Mouse (Mus musculus): ENCODE data around the gene Nono. TPM values are rescaled to one million over a fixed set of nuclear protein-coding genes. Genes with fewer than 3 reads are reported as not detected.
A peak's percentile ranks its signal among the peaks of the same experiment; 100 is the strongest.
"Not testable (repeated sequence)": the region's sequence is repeated elsewhere in the genome, so short reads cannot be mapped to it uniquely, and the experiment has no call there.

The Nono gene
- polyA plus RNA-seq, 1 experiment from 2014 or later, result 325 TPM

- Histone ChIP-seq H3K4me2 (peak within 1 kb of the TSS; percentile 58), H3K27ac (peak within 1 kb of the TSS; percentile 51), H3K9me3 (no peaks in the 10 kb centered on the region), H3K27me3 (replicated peaks) (no peaks in the 10 kb centered on the region), H3K4me1 (peaks cover 8% of the 10 kb centered on the region; the same call in 1 of the 2 replicates), H3K9ac (peak within 1 kb of the TSS; percentile 19; the same call in 1 of the 2 replicates), H3K4me3 (replicated peaks) (peak within 1 kb of the TSS; percentile 58), H3K36me3 (no peaks in the 10 kb centered on the region)
- ATAC-seq (ENCODE audit: insufficient read depth, low FRiP score, low read depth), result no peak
- 26% methylated on average over 4 of the region's 4 CpGs for WGBS
Observed at GRCm38 (mm10) chrX:101420700-101421095, 8.4 kb upstream of the Nono start, which contains the start of gene Zmym3. Zmym3 (minus strand) TSS chrX:101420849.

- H3K27ac ChIP-seq, result no peak overlapping the region
- no peak overlapping the region for H3K4me2 ChIP-seq
- no peaks in the 10 kb centered on the region for H3K27me3 ChIP-seq (replicated peaks)
- no peaks in the 10 kb centered on the region for H3K36me3 ChIP-seq
- no peaks in the 10 kb centered on the region for H3K9me3 ChIP-seq
- 83% methylated on average over 2 of the region's 2 CpGs for WGBS
- H3K4me3 ChIP-seq (replicated peaks), result no peak overlapping the region
- H3K4me1 ChIP-seq, result peaks cover 2% of the 10 kb centered on the region; the same call in 1 of the 2 replicates
- no peak overlapping the region for H3K9ac ChIP-seq
- ATAC-seq (ENCODE audit: insufficient read depth, low FRiP score, low read depth), result no peak
Observed at GRCm38 (mm10) chrX:101423462-101423861, 5.7 kb upstream of the Nono start.

GRCm38 (mm10) chrX:101427774-101428173 is 1.3 kb upstream of the Nono start:
- H3K27me3 ChIP-seq (replicated peaks), result no peaks in the 10 kb centered on the region
- no peaks in the 10 kb centered on the region for H3K36me3 ChIP-seq
- no peak overlapping the region for H3K4me3 ChIP-seq (replicated peaks)
- no peaks in the 10 kb centered on the region for H3K9me3 ChIP-seq
- H3K4me1 ChIP-seq, result no peaks in the 10 kb centered on the region
- H3K4me2 ChIP-seq, result no peak overlapping the region
- H3K9ac ChIP-seq, result no peak overlapping the region
- 0% methylated on average over 1 of the region's 1 CpGs for WGBS
- H3K27ac ChIP-seq, result no peak overlapping the region
- ATAC-seq (ENCODE audit: insufficient read depth, low FRiP score, low read depth), result no peak

- Histone ChIP-seq H3K4me2 (peak overlapping the region; percentile 42), H3K27me3 (replicated peaks) (no peaks in the 10 kb centered on the region), H3K4me3 (replicated peaks) (peak overlapping the region; percentile 59), H3K9ac (no peak overlapping the region), H3K27ac (peak overlapping the region; percentile 91), H3K36me3 (no peaks in the 10 kb centered on the region), H3K4me1 (no peaks in the 10 kb centered on the region), H3K9me3 (no peaks in the 10 kb centered on the region)
- WGBS, result 29% methylated on average over 7 of the region's 7 CpGs
- no peak for ATAC-seq (ENCODE audit: insufficient read depth, low FRiP score, low read depth)
Observed at GRCm38 (mm10) chrX:101428785-101429141, 355 bp upstream of the Nono start.

GRCm38 (mm10) chrX:101429976-101430375 is 858 bp downstream of the Nono start:
- no peaks in the 10 kb centered on the region for H3K9me3 ChIP-seq
- H3K36me3 ChIP-seq, result no peaks in the 10 kb centered on the region
- ATAC-seq (ENCODE audit: insufficient read depth, low FRiP score, low read depth), result peak; percentile 25; the same call in 1 of the 2 replicates
- 19% methylated on average over 14 of the region's 14 CpGs for WGBS
- H3K9ac ChIP-seq, result peak overlapping the region; percentile 58
- peak overlapping the region; percentile 59 for H3K4me3 ChIP-seq (replicated peaks)
- H3K4me2 ChIP-seq, result peak overlapping the region; percentile 44
- no peaks in the 10 kb centered on the region for H3K27me3 ChIP-seq (replicated peaks)
- H3K27ac ChIP-seq, result peak overlapping the region; percentile 91
- no peaks in the 10 kb centered on the region for H3K4me1 ChIP-seq

GRCm38 (mm10) chrX:101448886-101449475 is 19.9 kb downstream of the Nono start, which contains the start of gene Itgb1bp2:
Itgb1bp2 (plus strand) TSS chrX:101449088.
- no peaks in the 10 kb centered on the region for H3K4me1 ChIP-seq
- no peak within 1 kb of the TSS for H3K9ac ChIP-seq
- H3K27ac ChIP-seq, result no peak within 1 kb of the TSS
- H3K9me3 ChIP-seq, result no peaks in the 10 kb centered on the region
- no peak within 1 kb of the TSS for H3K4me3 ChIP-seq (replicated peaks)
- no peak for ATAC-seq (ENCODE audit: insufficient read depth, low FRiP score, low read depth)
- H3K4me2 ChIP-seq, result no peak within 1 kb of the TSS
- H3K36me3 ChIP-seq, result peaks cover 2% of the 10 kb centered on the region; the same call in 1 of the 2 replicates
- 67% methylated on average over 4 of the region's 4 CpGs for WGBS
- H3K27me3 ChIP-seq (replicated peaks), result no peaks in the 10 kb centered on the region

- Histone ChIP-seq H3K4me2 (no peak overlapping the region), H3K36me3 (0 out of 2 replicates have a peak, but pooled peaks cover 2% of the 10 kb centered on the region), H3K9ac (no peak overlapping the region), H3K4me1 (no peaks in the 10 kb centered on the region), H3K4me3 (replicated peaks) (no peak overlapping the region), H3K27me3 (replicated peaks) (no peaks in the 10 kb centered on the region), H3K27ac (no peak overlapping the region), H3K9me3 (no peaks in the 10 kb centered on the region)
- WGBS, result 67% methylated on average over 1 of the region's 1 CpGs
- ATAC-seq (ENCODE audit: insufficient read depth, low FRiP score, low read depth), result no peak
Observed at GRCm38 (mm10) chrX:101451147-101451546, 22.0 kb downstream of the Nono start.

GRCm38 (mm10) chrX:101451591-101451990 is 22.5 kb downstream of the Nono start:
- no peak for ATAC-seq (ENCODE audit: insufficient read depth, low FRiP score, low read depth)
- Histone ChIP-seq H3K27me3 (replicated peaks) (no peaks in the 10 kb centered on the region), H3K9me3 (no peaks in the 10 kb centered on the region), H3K4me3 (replicated peaks) (no peak overlapping the region), H3K4me2 (no peak overlapping the region), H3K4me1 (no peaks in the 10 kb centered on the region), H3K36me3 (no peaks in the 10 kb centered on the region), H3K27ac (no peak overlapping the region), H3K9ac (no peak overlapping the region)
- WGBS, result 75% methylated on average over 3 of the region's 3 CpGs

- WGBS, result 86% methylated on average over 4 of the region's 4 CpGs
Observed at GRCm38 (mm10) chrX:101472202-101472601, 43.1 kb downstream of the Nono start.

GRCm38 (mm10) chrX:101481604-101482350 is 52.7 kb downstream of the Nono start:
- WGBS, result 78% methylated on average over 6 of the region's 6 CpGs
- no peak for ATAC-seq (ENCODE audit: insufficient read depth, low FRiP score, low read depth)
- no peak overlapping the region for H3K4me3 ChIP-seq (replicated peaks)
- no peaks in the 10 kb centered on the region for H3K9me3 ChIP-seq
- H3K9ac ChIP-seq, result no peak overlapping the region
- H3K4me1 ChIP-seq, result no peaks in the 10 kb centered on the region
- no peak overlapping the region for H3K4me2 ChIP-seq
- no peak overlapping the region for H3K27ac ChIP-seq
- H3K36me3 ChIP-seq, result no peaks in the 10 kb centered on the region
- no peaks in the 10 kb centered on the region for H3K27me3 ChIP-seq (replicated peaks)

More at GRCm38 (mm10) chrX:101472202-101472601, 43.1 kb downstream of the Nono start:
- Histone ChIP-seq H3K36me3 (no peaks in the 10 kb centered on the region), H3K9ac (no peak overlapping the region), H3K27ac (no peak overlapping the region), H3K27me3 (replicated peaks) (no peaks in the 10 kb centered on the region), H3K9me3 (no peaks in the 10 kb centered on the region), H3K4me3 (replicated peaks) (no peak overlapping the region), H3K4me2 (no peak overlapping the region), H3K4me1 (no peaks in the 10 kb centered on the region)
- ATAC-seq (ENCODE audit: insufficient read depth, low FRiP score, low read depth), result no peak

- not testable (repeated sequence) for H3K4me3 ChIP-seq (replicated peaks); ATAC-seq (ENCODE audit: insufficient read depth, low FRiP score, low read depth); H3K4me2 ChIP-seq; H3K9me3 ChIP-seq; H3K27ac ChIP-seq; H3K9ac ChIP-seq; H3K27me3 ChIP-seq (replicated peaks); H3K36me3 ChIP-seq; H3K4me1 ChIP-seq
- WGBS, result 33% methylated on average over 12 of the region's 12 CpGs
Observed at GRCm38 (mm10) chrX:101486487-101487152, 57.5 kb downstream of the Nono start.

All from stomach, embryonic 15.5 days (tissue).